Comparison of ENCODE assay signal across 9 mouse cellular contexts in genomic region chr2:37766027-37766761, GRCm38 (mm10). TPM values are rescaled to one million over a fixed set of nuclear protein-coding genes. Genes with fewer than 3 reads are reported as not detected.
A peak's percentile ranks its signal among the peaks of the same experiment; 100 is the strongest.
DNase-seq lines count a peak whose midpoint lies in the region; ATAC-seq and TF ChIP-seq lines count a peak whose summit lies in the region.
"Had no signal": no experiment of that assay in that cellular context is flagged by ENCODE, and none has a peak within 500 bp of the region (broad histone marks: within the 10 kb centered on the region; RNA-seq: fewer than 3 reads in every experiment).

No protein-coding gene starts in this region.

- no peak overlapping the region for H3K4me3 ChIP-seq in forebrain, embryonic 11.5 days (ENCODE audit: low read depth, low read length)
- H3K4me3 ChIP-seq in forebrain, embryonic 13.5 days, result no peak overlapping the region
- H3K4me3 ChIP-seq in thymus, adult 2 months (ENCODE audit: control insufficient read depth, insufficient read depth, low read length), result no peak overlapping the region
- H3K4me3 ChIP-seq: erythroblast, embryonic 14.5 days had no signal

- ATAC-seq in forebrain, embryonic 11.5 days (replicated peaks; ENCODE audit: low FRiP score), result 0 out of 2 replicates have a peak, but pooled peaks have one; percentile 28
- ATAC-seq in forebrain, embryonic 13.5 days, result no peak; the same call in 1 of the 2 replicates

- H3K36me3 ChIP-seq in forebrain, embryonic 11.5 days (ENCODE audit: control insufficient read depth, insufficient read depth, low read length), result no peaks in the 10 kb centered on the region
- no peaks in the 10 kb centered on the region for H3K36me3 ChIP-seq in forebrain, embryonic 13.5 days (ENCODE audit: poor library complexity, severe bottlenecking)
- no peaks in the 10 kb centered on the region for H3K36me3 ChIP-seq in thymus, adult 2 months (ENCODE audit: control insufficient read depth, insufficient read depth, low read length)

- H3K9me3 ChIP-seq in forebrain, embryonic 11.5 days (ENCODE audit: control insufficient read depth, low read length), result no peaks in the 10 kb centered on the region
- H3K9me3 ChIP-seq in forebrain, embryonic 13.5 days (replicated peaks), result no peaks in the 10 kb centered on the region

- 0 out of 2 replicates have a peak, but pooled peaks cover 3% of the 10 kb centered on the region for H3K27me3 ChIP-seq in forebrain, embryonic 11.5 days (ENCODE audit: control insufficient read depth, insufficient read depth, low read length)
- H3K27me3 ChIP-seq in forebrain, embryonic 13.5 days, result 0 out of 2 replicates have a peak, but pooled peaks cover 6% of the 10 kb centered on the region
- no peaks in the 10 kb centered on the region for H3K27me3 ChIP-seq in thymus, adult 2 months (ENCODE audit: control insufficient read depth, insufficient read depth, low read length)

- no peak for TF ChIP-seq CTCF in thymus, adult 2 months (IDR thresholded peaks at IDR 0.05; ENCODE audit: borderline replicate concordance, control insufficient read depth, extremely low read depth, insufficient read depth, low read length, poor library complexity)

- no peak overlapping the region for H3K27ac ChIP-seq in forebrain, embryonic 11.5 days (ENCODE audit: low read depth, low read length)
- no peak overlapping the region for H3K27ac ChIP-seq in forebrain, embryonic 13.5 days
- H3K27ac ChIP-seq in thymus, adult 2 months (ENCODE audit: control insufficient read depth, insufficient read depth, low read length), result peak overlapping the region; percentile 81; the same call in 1 of the 2 replicates

- 43% methylated on average over 10 of the region's 11 CpGs for WGBS in forebrain, embryonic 11.5 days
- 46% methylated on average over 10 of the region's 11 CpGs for whole genome bisulfite sequencing in forebrain, embryonic 13.5 days
- 66% methylated on average over 11 of the region's 11 CpGs for WGBS in thymus, adult 2 months

- DNase-seq in forebrain, embryonic 11.5 days (ENCODE audit: low spot score), result no peak
- no peak for DNase-seq in thymus, adult 2 months
- no peak for DNase-seq in thymus, adult 18-20 months
- peak; percentile 64 for DNase-seq in lung, postnatal 10 days
- DNase-seq in thymus, postnatal 4 days, result peak; percentile 54
- DNase-seq in gastrocnemius, postnatal 25 days, result no peak
- no peak for DNase-seq in left cerebral cortex, adult 18-20 months (ENCODE audit: low spot score in 2 of 2)

- H3K9ac ChIP-seq in forebrain, embryonic 11.5 days (ENCODE audit: low read length), result no peak overlapping the region
- H3K9ac ChIP-seq in forebrain, embryonic 13.5 days, result no peak overlapping the region

- TF ChIP-seq POLR2A in thymus, adult 2 months (IDR thresholded peaks at IDR 0.05; ENCODE audit: control insufficient read depth, extremely low read depth, insufficient read depth, low read length, poor library complexity), result no peak

- H3K4me2 ChIP-seq in forebrain, embryonic 11.5 days (ENCODE audit: low read depth, low read length, severe bottlenecking), result no peak overlapping the region
- H3K4me2 ChIP-seq in forebrain, embryonic 13.5 days, result no peak overlapping the region

- H3K4me1 ChIP-seq in forebrain, embryonic 11.5 days (replicated peaks; ENCODE audit: control insufficient read depth, insufficient read depth, low read length), result peaks cover 9% of the 10 kb centered on the region; the same call in 1 of the 2 replicates
- peaks cover 41% of the 10 kb centered on the region for H3K4me1 ChIP-seq in forebrain, embryonic 13.5 days
- H3K4me1 ChIP-seq in thymus, adult 2 months (replicated peaks; ENCODE audit: control insufficient read depth, insufficient read depth, low read length), result peaks cover 46% of the 10 kb centered on the region

RNA-seq across cellular contexts. Expression of gene Crb2, which starts 9.9 kb away (rescaled TPM):
- polyA plus RNA-seq in forebrain, embryonic 11.5 days (2014; fragmentation: Nextera tagmentation; extraction: Ambion mirVana), result 29.6 and 32.7 TPM in 2 replicates
- 9.1 and 12.8 TPM in 2 replicates for polyA plus RNA-seq in forebrain, embryonic 13.5 days (2015; fragmentation: Nextera tagmentation; extraction: Ambion mirVana)
- 0.17 and 0.38 TPM in 2 replicates for polyA plus RNA-seq in thymus, adult 2 months (2012; rRNA removed)
- not detected for total RNA-seq in gastrocnemius, postnatal 25 days (2021)
- 1 to 10 TPM; 2.8 to 3.1 TPM for total RNA-seq in left cerebral cortex, adult 18-20 months (2021)
- polyA plus RNA-seq: erythroblast, embryonic 14.5 days had no signal

Comparison
In these comparisons a context has a peak if more than half of its experiments do, and no peak if none do; other contexts are left out.
1. DNase-seq: peak in lung, postnatal 10 days (single experiment) and thymus, postnatal 4 days (single experiment); none in forebrain, embryonic 11.5 days (single experiment), thymus, adult 2 months (single experiment), thymus, adult 18-20 months (0 of 2), gastrocnemius, postnatal 25 days (single experiment) and left cerebral cortex, adult 18-20 months (0 of 2).